In the genomic region with DNA sequence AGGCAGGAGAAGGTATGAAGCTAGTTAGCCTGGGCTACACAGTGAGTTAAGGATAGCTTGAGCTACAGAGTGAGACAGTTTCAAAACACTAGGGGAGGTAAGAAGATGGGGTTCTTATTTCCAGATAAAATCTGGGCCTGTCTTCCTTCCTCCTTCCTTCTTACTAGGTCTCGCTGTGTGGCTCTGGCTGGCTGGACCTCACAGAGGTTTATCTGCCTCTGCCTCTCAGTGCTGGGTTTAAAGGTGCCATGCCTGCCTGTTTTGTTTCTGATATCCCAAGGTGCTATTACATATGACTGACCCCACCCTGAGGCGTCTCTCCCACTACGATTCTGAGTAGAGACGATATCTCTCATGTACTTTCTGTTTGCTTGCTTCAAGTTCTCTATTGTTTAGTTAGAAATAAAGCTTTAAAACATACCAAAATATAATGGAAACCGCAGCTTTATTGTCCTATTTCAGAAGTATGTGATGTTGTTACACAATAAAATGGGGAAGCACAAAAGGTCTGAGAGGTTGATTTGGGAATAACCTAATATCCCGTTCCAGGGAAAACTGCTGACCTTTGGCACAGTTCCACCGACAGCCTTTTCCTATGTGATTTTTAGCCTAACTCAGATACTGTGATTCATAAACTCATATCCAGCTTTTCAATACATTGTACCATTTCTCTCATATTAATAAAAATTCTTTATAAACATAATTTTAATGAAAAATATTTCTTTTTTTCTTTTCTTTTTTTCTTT, we compare ENCODE assay signal across 21 mouse cellular contexts. TPM values are rescaled to one million over a fixed set of nuclear protein-coding genes. Genes with fewer than 3 reads are reported as not detected.
DNase-seq lines count a peak whose midpoint lies in the region; ATAC-seq lines count a peak whose summit lies in the region.
"Had no signal": no experiment of that assay in that cellular context is flagged by ENCODE, and none has a peak within 500 bp of the region (broad histone marks: within the 10 kb centered on the region; RNA-seq: fewer than 3 reads in every experiment).

No protein-coding gene starts in this region.

- H3K4me2 ChIP-seq in liver, embryonic 15.5 days, result no peak overlapping the region
- no peak overlapping the region for H3K4me2 ChIP-seq in forebrain, embryonic 11.5 days (ENCODE audit: low read depth, low read length, severe bottlenecking)
- H3K4me2 ChIP-seq: forebrain, embryonic 12.5 days; heart, embryonic 11.5 days; midbrain, embryonic 13.5 days had no signal

- peak; percentile 87 for DNase-seq in heart, adult 11 months
- no peak for DNase-seq in heart, postnatal 10 days
- DNase-seq in 416B (ENCODE audit: low read depth) (peak; percentile 28), MEL-GATA-1-ER (ENCODE audit: extremely low read depth, low read depth) (peak; percentile 36)
- DNase-seq in forebrain, embryonic 11.5 days (ENCODE audit: low spot score), result no peak
- DNase-seq in embryonic facial prominence, embryonic 10.5 days (ENCODE audit: low spot score), result no peak
- DNase-seq in frontal cortex, postnatal 10 days (ENCODE audit: low spot score in 2 of 2), result no peak
- DNase-seq: adrenal gland, adult 2 months; cerebellum, adult 9-10 months; embryo, embryonic 11 days; gastrocnemius, postnatal 36 days; heart, postnatal 36 days; kidney, adult 9 months; left cerebral cortex, postnatal 4 days; right cerebral cortex, postnatal 4 days had no signal

- H3K9me3 ChIP-seq in liver, embryonic 15.5 days (replicated peaks), result no peaks in the 10 kb centered on the region
- H3K9me3 ChIP-seq in forebrain, embryonic 11.5 days (ENCODE audit: control insufficient read depth, low read length), result no peaks in the 10 kb centered on the region
- H3K9me3 ChIP-seq in embryonic facial prominence, embryonic 10.5 days, result no peaks in the 10 kb centered on the region
- H3K9me3 ChIP-seq: forebrain, embryonic 12.5 days had no signal

- peaks cover 23% of the 10 kb centered on the region for H3K4me1 ChIP-seq in liver, embryonic 15.5 days (replicated peaks)
- no peaks in the 10 kb centered on the region for H3K4me1 ChIP-seq in forebrain, embryonic 11.5 days (replicated peaks; ENCODE audit: control insufficient read depth, insufficient read depth, low read length)
- H3K4me1 ChIP-seq in embryonic facial prominence, embryonic 10.5 days, result peaks cover 4% of the 10 kb centered on the region; the same call in 1 of the 2 replicates
- H3K4me1 ChIP-seq: forebrain, embryonic 12.5 days; midbrain, embryonic 13.5 days had no signal

- H3K36me3 ChIP-seq in liver, embryonic 15.5 days (replicated peaks), result no peaks in the 10 kb centered on the region
- no peaks in the 10 kb centered on the region for H3K36me3 ChIP-seq in forebrain, embryonic 11.5 days (ENCODE audit: control insufficient read depth, insufficient read depth, low read length)
- H3K36me3 ChIP-seq in embryonic facial prominence, embryonic 10.5 days (replicated peaks), result peaks cover 43% of the 10 kb centered on the region

- no peak overlapping the region for H3K4me3 ChIP-seq in liver, embryonic 15.5 days (replicated peaks)
- H3K4me3 ChIP-seq in forebrain, embryonic 11.5 days (ENCODE audit: low read depth, low read length), result no peak overlapping the region
- H3K4me3 ChIP-seq in embryonic facial prominence, embryonic 10.5 days, result no peak overlapping the region
- H3K4me3 ChIP-seq: forebrain, embryonic 12.5 days; midbrain, embryonic 13.5 days had no signal

- intact Hi-C loops in heart, postnatal 10 days (cut with DNase I), result loop anchor here (5.0 kb wide), 1 partner anchor 141 kb away; no protein-coding TSS in a partner anchor

- H3K27ac ChIP-seq in liver, embryonic 15.5 days (replicated peaks), result no peak overlapping the region
- H3K27ac ChIP-seq in forebrain, embryonic 11.5 days (ENCODE audit: low read depth, low read length), result no peak overlapping the region
- no peak overlapping the region for H3K27ac ChIP-seq in embryonic facial prominence, embryonic 10.5 days (replicated peaks)
- H3K27ac ChIP-seq: forebrain, embryonic 12.5 days; midbrain, embryonic 13.5 days had no signal

- H3K9ac ChIP-seq in liver, embryonic 15.5 days, result no peak overlapping the region
- H3K9ac ChIP-seq in forebrain, embryonic 11.5 days (ENCODE audit: low read length), result no peak overlapping the region
- H3K9ac ChIP-seq: forebrain, embryonic 12.5 days; midbrain, embryonic 13.5 days had no signal

- peak; percentile 30; the same call in 1 of the 2 replicates for ATAC-seq in liver, embryonic 15.5 days (ENCODE audit: insufficient read depth)
- ATAC-seq in forebrain, embryonic 11.5 days (replicated peaks; ENCODE audit: low FRiP score), result no peak
- ATAC-seq: hindbrain, embryonic 16.5 days; midbrain, embryonic 13.5 days had no signal

- WGBS in liver, embryonic 15.5 days (ENCODE audit: insufficient replicate concordance), result 45% methylated on average over 7 of the region's 7 CpGs
- 89% methylated on average over 7 of the region's 7 CpGs for WGBS in forebrain, embryonic 11.5 days
- 93% methylated on average over 7 of the region's 7 CpGs for WGBS in embryonic facial prominence, embryonic 10.5 days

- H3K27me3 ChIP-seq in liver, embryonic 15.5 days, result no peaks in the 10 kb centered on the region
- H3K27me3 ChIP-seq in forebrain, embryonic 11.5 days (ENCODE audit: control insufficient read depth, insufficient read depth, low read length), result no peaks in the 10 kb centered on the region
- H3K27me3 ChIP-seq in embryonic facial prominence, embryonic 10.5 days (replicated peaks; ENCODE audit: low read depth, poor library complexity, severe bottlenecking), result no peaks in the 10 kb centered on the region
- H3K27me3 ChIP-seq: forebrain, embryonic 12.5 days; midbrain, embryonic 13.5 days had no signal

RNA-seq across cellular contexts. Expression of gene Zfp740, which starts 26.3 kb away (rescaled TPM):
- 10 to 100 TPM; 48.2 to 48.3 TPM for total RNA-seq in heart, postnatal 10 days (2021)
- 15.3 and 18.9 TPM in 2 replicates for polyA plus RNA-seq in liver, embryonic 15.5 days (2015; fragmentation: Nextera tagmentation; extraction: Ambion mirVana)
- polyA plus RNA-seq in forebrain, embryonic 11.5 days (2014; fragmentation: Nextera tagmentation; extraction: Ambion mirVana), result 79.8 and 80.7 TPM in 2 replicates
- 77.6 and 79.3 TPM in 2 replicates for polyA plus RNA-seq in embryonic facial prominence, embryonic 10.5 days (2016; fragmentation: Nextera tagmentation; extraction: Ambion mirVana)

RNA-seq across cellular contexts. Expression of gene Soat2, which starts 26.4 kb away (rescaled TPM):
- under 1 TPM in 1 of 2 experiments, not detected in 1; 0.20 TPM for total RNA-seq in heart, postnatal 10 days (2021)
- polyA plus RNA-seq in liver, embryonic 15.5 days (2015; fragmentation: Nextera tagmentation; extraction: Ambion mirVana), result 33.1 and 34.7 TPM in 2 replicates
- not detected in 2 replicates for polyA plus RNA-seq in forebrain, embryonic 11.5 days (2014; fragmentation: Nextera tagmentation; extraction: Ambion mirVana)
- 0.09 and 0.18 TPM in 2 replicates for polyA plus RNA-seq in embryonic facial prominence, embryonic 10.5 days (2016; fragmentation: Nextera tagmentation; extraction: Ambion mirVana)
- total RNA-seq: heart, postnatal 36 days; left cerebral cortex, postnatal 4 days had no signal
- polyA plus RNA-seq: hindbrain, embryonic 16.5 days; midbrain, embryonic 13.5 days; neural tube, embryonic 14.5 days had no signal

RNA-seq across cellular contexts. Expression of gene Csad, which starts 27.8 kb away (rescaled TPM):
- 10 to 100 TPM; 25.6 to 33.8 TPM for total RNA-seq in heart, postnatal 10 days (2021)
- polyA plus RNA-seq in liver, embryonic 15.5 days (2015; fragmentation: Nextera tagmentation; extraction: Ambion mirVana), result 40.5 and 56.5 TPM in 2 replicates
- 38.2 and 39.2 TPM in 2 replicates for polyA plus RNA-seq in forebrain, embryonic 11.5 days (2014; fragmentation: Nextera tagmentation; extraction: Ambion mirVana)
- 48.6 and 48.7 TPM in 2 replicates for polyA plus RNA-seq in embryonic facial prominence, embryonic 10.5 days (2016; fragmentation: Nextera tagmentation; extraction: Ambion mirVana)

RNA-seq across cellular contexts. Expression of gene Igfbp6, which starts 32.6 kb away (rescaled TPM):
- total RNA-seq in heart, postnatal 10 days (2021), result 10 to 100 TPM; 24.8 to 30.5 TPM
- 1.8 and 1.9 TPM in 2 replicates for polyA plus RNA-seq in liver, embryonic 15.5 days (2015; fragmentation: Nextera tagmentation; extraction: Ambion mirVana)
- 0.33 TPM in 1 of 2 replicates, not detected in the other for polyA plus RNA-seq in forebrain, embryonic 11.5 days (2014; fragmentation: Nextera tagmentation; extraction: Ambion mirVana)
- polyA plus RNA-seq in embryonic facial prominence, embryonic 10.5 days (2016; fragmentation: Nextera tagmentation; extraction: Ambion mirVana), result 0.26 and 0.36 TPM in 2 replicates

RNA-seq across cellular contexts. Expression of gene Spryd3, which starts 40.7 kb away (rescaled TPM):
- total RNA-seq in heart, postnatal 10 days (2021), result 10 to 100 TPM; 19.1 to 22.2 TPM
- polyA plus RNA-seq in liver, embryonic 15.5 days (2015; fragmentation: Nextera tagmentation; extraction: Ambion mirVana), result 12.9 and 14.6 TPM in 2 replicates
- 12.0 and 12.1 TPM in 2 replicates for polyA plus RNA-seq in forebrain, embryonic 11.5 days (2014; fragmentation: Nextera tagmentation; extraction: Ambion mirVana)
- polyA plus RNA-seq in embryonic facial prominence, embryonic 10.5 days (2016; fragmentation: Nextera tagmentation; extraction: Ambion mirVana), result 12.7 and 13.2 TPM in 2 replicates

Comparison
In these comparisons a context has a peak if more than half of its experiments do, and no peak if none do; other contexts are left out.
1. DNase-seq: peak in heart, adult 11 months (single experiment), 416B (single experiment) and MEL-GATA-1-ER (single experiment); none in heart, postnatal 10 days (0 of 2), forebrain, embryonic 11.5 days (single experiment), embryonic facial prominence, embryonic 10.5 days (single experiment) and frontal cortex, postnatal 10 days (0 of 2).
2. RNA of gene Soat2, which starts 26.4 kb away (polyA plus RNA-seq): 33.1 to 34.7 TPM in liver, embryonic 15.5 days; 0.09 to 0.18 TPM in embryonic facial prominence, embryonic 10.5 days and not detected in forebrain, embryonic 11.5 days; every median in the first group is over 10 times any median in the second.